Mouse (Mus musculus) liver, embryonic 12.5 days (tissue): ENCODE results near the gene Mogs. TPM values are rescaled to one million over a fixed set of nuclear protein-coding genes. Genes with fewer than 3 reads are reported as not detected.
A peak's percentile ranks its signal among the peaks of the same experiment; 100 is the strongest.
"Not testable (repeated sequence)": the region's sequence is repeated elsewhere in the genome, so short reads cannot be mapped to it uniquely, and the experiment has no call there.

Experiments used
- ATAC-seq: fragments of 200-750 bp; cut with Nextera tagmentation; 2 replicates; pipeline ENCODE4 v1.8.0; 2017; ENCODE audit warnings: moderate number of reproducible peaks, mild to moderate bottlenecking, moderate library complexity
- H3K27ac ChIP-seq: fragments of 300-500 bp; sonication (generic); 2 replicates; pipeline ENCODE4 v1.5.1; 2016; ENCODE audit warnings: mild to moderate bottlenecking
- H3K27me3 ChIP-seq: fragments of 300-500 bp; sonication (generic); replicated peaks from 2 replicates; pipeline ENCODE4 v1.6.1; 2016; ENCODE audit warnings: mild to moderate bottlenecking, moderate library complexity
- H3K36me3 ChIP-seq: fragments of 300-500 bp; sonication (generic); 2 replicates; pipeline ENCODE4 v1.6.1; 2016; ENCODE audit warnings: mild to moderate bottlenecking, moderate library complexity
- H3K4me1 ChIP-seq: fragments of 300-500 bp; sonication (generic); 2 replicates; pipeline ENCODE4 v1.6.1; 2016
- H3K4me2 ChIP-seq: fragments of 300-500 bp; sonication (generic); 2 replicates; pipeline ENCODE4 v1.6.1; 2016; ENCODE audit warnings: mild to moderate bottlenecking, moderate library complexity
- H3K4me3 ChIP-seq: fragments of 300-500 bp; sonication (generic); 2 replicates; pipeline ENCODE4 v1.5.1; 2016; ENCODE audit warnings: mild to moderate bottlenecking, moderate library complexity
- H3K9ac ChIP-seq: fragments of 300-500 bp; sonication (generic); 2 replicates; pipeline ENCODE4 v1.6.1; 2016; ENCODE audit warnings: mild to moderate bottlenecking, moderate library complexity
- H3K9me3 ChIP-seq: fragments of 300-500 bp; sonication (generic); replicated peaks from 2 replicates; pipeline ENCODE4 v1.6.1; 2016; ENCODE audit warnings: mild to moderate bottlenecking, moderate library complexity
- WGBS: fragments of 180-500 bp; shearing (Covaris S2); methylation state at CpG from one replicate; pipeline ENCODE4 v1.1.7; 2016; ENCODE audit not compliant: insufficient replicate concordance; 5-methylcytosine and 5-hydroxymethylcytosine counted together
- polyA plus RNA-seq: library from polyadenylated mRNA; unstranded; fragments of >200 nt; fragmentation: Nextera tagmentation; extraction: Ambion mirVana; gene quantifications from 2 replicates; pipeline ENCODE4 v1.2.1, GENCODE M21; 2016

Mogs gene
- polyA plus RNA-seq, 1 experiment from 2014 or later: 86.9 TPM

DNA sequence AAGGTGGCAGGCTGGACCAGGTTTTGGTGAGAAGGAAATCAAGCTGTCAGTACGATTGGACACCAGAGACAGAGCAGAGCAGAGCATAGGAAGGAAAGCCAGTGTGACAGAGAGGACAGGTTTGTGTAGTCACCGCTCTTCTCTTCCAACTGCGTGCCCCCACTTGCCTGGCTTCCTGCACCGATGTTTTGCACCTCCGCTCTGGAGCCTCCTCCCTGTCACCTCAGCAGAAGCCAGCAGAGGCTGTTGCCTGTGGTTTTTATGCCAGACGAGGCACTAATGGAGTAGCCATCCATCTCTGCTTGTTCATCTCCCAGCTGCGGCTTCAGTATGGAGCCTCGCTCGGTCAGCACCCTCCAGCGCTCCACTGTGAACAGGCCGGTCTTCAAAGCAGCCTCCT is 27.6 kb downstream of the Mogs start:
- no peak for ATAC-seq
- peak overlapping the region; percentile 56; the same call in 1 of the 2 replicates for H3K4me2 ChIP-seq
- peaks cover 53% of the 10 kb centered on the region for H3K27me3 ChIP-seq
- WGBS: 56% methylated on average over 11 of the region's 11 CpGs
- H3K9me3 ChIP-seq: no peaks in the 10 kb centered on the region
- H3K36me3 ChIP-seq: peaks cover 9% of the 10 kb centered on the region
- H3K27ac ChIP-seq: no peak overlapping the region
- H3K4me1 ChIP-seq: peaks cover 42% of the 10 kb centered on the region
- no peak overlapping the region for H3K9ac ChIP-seq
- no peak overlapping the region for H3K4me3 ChIP-seq

DNA sequence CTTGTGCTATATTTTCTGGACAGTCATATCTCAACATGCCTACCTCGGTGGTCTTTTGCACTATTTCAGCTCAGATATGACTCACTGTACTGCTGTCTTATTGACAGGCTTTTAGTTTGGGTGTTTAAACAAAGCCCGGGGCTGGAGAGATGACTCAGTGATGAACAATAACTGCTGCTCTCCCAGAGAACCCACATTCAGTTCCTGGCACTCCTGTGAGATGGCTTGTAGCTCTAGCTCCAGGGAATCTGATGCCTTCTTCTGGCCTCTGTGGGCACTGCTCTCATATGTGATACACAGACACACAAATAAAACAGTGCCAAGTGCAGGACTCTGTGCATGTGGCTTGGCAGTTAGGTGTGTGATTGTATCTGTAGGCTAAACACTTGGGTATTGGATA is 29.9 kb downstream of the Mogs start:
- no peak for ATAC-seq
- Histone ChIP-seq H3K9me3 (no peaks in the 10 kb centered on the region), H3K4me1 (peaks cover 27% of the 10 kb centered on the region), H3K4me2 (no peak overlapping the region), H3K4me3 (no peak overlapping the region), H3K27ac (no peak overlapping the region), H3K36me3 (peaks cover 21% of the 10 kb centered on the region), H3K27me3 (peaks cover 37% of the 10 kb centered on the region), H3K9ac (no peak overlapping the region)
- WGBS: 40% methylated on average over 2 of the region's 2 CpGs

DNA sequence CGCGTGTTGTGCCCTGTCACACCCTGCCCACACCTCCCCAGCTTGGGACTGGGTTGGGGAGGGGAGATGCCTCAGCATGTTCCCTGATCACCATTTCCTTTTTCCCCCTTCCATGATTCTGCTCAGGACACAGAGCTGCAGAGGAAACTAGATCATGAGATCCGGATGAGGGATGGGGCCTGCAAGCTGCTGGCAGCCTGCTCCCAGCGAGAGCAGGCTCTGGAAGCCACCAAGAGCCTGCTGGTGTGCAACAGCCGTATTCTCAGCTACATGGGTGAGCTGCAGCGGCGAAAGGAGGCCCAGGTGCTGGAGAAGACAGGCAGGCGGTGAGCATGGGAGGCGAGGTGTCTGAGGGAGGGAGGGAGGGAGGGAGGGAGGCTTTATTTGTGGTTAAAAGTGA is 30.5 kb downstream of the Mogs start:
- Histone ChIP-seq H3K9me3 (no peaks in the 10 kb centered on the region), H3K27ac (no peak overlapping the region), H3K36me3 (peaks cover 27% of the 10 kb centered on the region), H3K4me1 (peaks cover 27% of the 10 kb centered on the region), H3K9ac (no peak overlapping the region), H3K27me3 (peaks cover 33% of the 10 kb centered on the region), H3K4me2 (no peak overlapping the region), H3K4me3 (no peak overlapping the region)
- no peak for ATAC-seq
- 54% methylated on average over 9 of the region's 9 CpGs for WGBS

DNA sequence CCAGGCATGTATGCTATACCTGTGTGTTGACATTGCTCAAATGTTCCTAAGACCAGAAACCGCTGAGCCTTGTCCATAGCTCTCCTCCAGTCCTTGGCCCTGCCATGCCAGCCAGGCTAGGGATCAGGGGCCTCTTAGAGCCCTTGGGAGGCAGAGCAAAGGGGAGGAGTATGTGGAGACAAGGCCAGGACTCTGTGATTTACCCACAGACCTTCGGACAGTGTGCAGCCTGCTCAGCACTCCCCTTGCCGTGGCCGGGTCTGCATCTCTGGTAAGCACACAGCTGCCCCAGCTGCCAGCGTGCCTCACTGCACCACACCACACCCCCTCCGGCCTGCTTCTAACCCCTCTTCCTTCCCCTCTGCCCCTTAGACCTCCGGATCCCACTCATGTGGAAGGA is 32.0 kb downstream of the Mogs start:
- Histone ChIP-seq H3K4me2 (no peak overlapping the region), H3K9me3 (no peaks in the 10 kb centered on the region), H3K4me3 (no peak overlapping the region), H3K27me3 (peaks cover 22% of the 10 kb centered on the region), H3K4me1 (peaks cover 30% of the 10 kb centered on the region), H3K36me3 (peaks cover 27% of the 10 kb centered on the region), H3K27ac (no peak overlapping the region), H3K9ac (no peak overlapping the region)
- WGBS: 56% methylated on average over 7 of the region's 7 CpGs
- ATAC-seq: no peak

DNA sequence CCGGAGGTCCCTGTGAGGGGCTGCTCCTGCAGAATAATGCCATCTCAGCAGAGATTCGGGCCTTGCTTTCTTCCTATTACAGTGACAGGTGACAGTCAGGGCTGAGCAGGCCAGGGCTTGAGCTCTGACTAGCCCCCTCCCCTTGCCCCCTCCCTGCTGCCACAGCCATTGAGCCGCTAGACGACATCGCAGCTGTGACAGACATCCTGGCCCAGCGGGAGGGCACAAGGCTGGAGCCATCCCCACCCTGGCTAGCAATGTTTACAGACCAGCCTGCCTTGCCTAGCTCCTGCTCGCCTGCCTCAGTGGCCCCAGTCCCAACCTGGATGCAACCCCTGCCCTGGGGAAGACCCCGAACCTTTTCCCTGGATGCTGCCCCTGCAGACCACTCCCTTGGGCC is 36.4 kb downstream of the Mogs start:
- peaks cover 25% of the 10 kb centered on the region for H3K4me1 ChIP-seq
- WGBS: 27% methylated on average over 8 of the region's 8 CpGs
- H3K4me3 ChIP-seq: no peak overlapping the region
- no peak for ATAC-seq
- H3K9ac ChIP-seq: no peak overlapping the region
- H3K27me3 ChIP-seq: peaks cover 47% of the 10 kb centered on the region
- no peaks in the 10 kb centered on the region for H3K9me3 ChIP-seq
- no peak overlapping the region for H3K4me2 ChIP-seq
- H3K36me3 ChIP-seq: peaks cover 27% of the 10 kb centered on the region
- no peak overlapping the region for H3K27ac ChIP-seq

DNA sequence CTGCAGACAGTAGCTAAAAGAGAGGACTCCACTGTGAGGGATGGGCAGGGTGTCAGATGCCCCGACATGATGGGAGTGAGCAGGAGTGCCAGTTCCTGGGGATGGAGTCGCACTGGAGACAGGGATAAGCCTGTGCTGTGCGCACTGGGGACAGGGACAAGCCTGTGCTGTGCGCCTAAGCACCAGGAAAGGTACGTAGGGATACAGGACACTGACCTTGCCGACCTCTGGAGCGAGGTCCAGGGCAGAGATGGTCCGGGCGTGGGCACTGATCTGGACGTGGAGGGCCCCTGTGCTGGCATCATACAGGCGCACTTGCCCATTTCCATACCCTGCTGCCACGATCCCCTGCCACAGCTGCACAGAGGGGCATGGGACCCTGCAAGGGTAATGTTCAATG is 37.7 kb downstream of the Mogs start:
- no peak overlapping the region for H3K27ac ChIP-seq
- ATAC-seq: 0 out of 2 replicates have a peak, but pooled peaks have one; percentile 22
- H3K4me2 ChIP-seq: no peak overlapping the region
- H3K4me1 ChIP-seq: peaks cover 25% of the 10 kb centered on the region
- H3K9ac ChIP-seq: no peak overlapping the region
- H3K4me3 ChIP-seq: no peak overlapping the region
- H3K9me3 ChIP-seq: no peaks in the 10 kb centered on the region
- peaks cover 57% of the 10 kb centered on the region for H3K27me3 ChIP-seq
- peaks cover 17% of the 10 kb centered on the region for H3K36me3 ChIP-seq
- 77% methylated on average over 12 of the region's 12 CpGs for WGBS

DNA sequence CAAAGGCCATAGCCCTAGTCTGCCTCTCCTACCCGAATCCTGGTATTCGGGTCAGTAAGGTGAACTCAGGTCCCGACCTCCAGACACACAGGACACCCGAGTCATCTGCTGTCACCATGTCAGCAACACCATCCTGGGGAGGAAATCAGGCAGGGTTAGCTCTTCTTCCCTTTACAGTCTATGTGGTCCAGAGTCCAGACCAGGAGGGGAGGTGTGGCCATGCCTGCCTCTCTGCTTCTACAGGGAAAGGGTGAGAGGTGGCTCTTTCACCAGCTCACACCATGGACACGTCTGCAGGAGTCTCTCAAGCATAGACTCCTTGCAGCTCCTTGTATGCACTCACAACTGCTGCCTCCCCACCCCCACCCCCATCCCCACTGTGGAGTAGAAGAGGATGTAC is 38.2 kb downstream of the Mogs start:
- H3K27ac ChIP-seq: no peak overlapping the region

DNA sequence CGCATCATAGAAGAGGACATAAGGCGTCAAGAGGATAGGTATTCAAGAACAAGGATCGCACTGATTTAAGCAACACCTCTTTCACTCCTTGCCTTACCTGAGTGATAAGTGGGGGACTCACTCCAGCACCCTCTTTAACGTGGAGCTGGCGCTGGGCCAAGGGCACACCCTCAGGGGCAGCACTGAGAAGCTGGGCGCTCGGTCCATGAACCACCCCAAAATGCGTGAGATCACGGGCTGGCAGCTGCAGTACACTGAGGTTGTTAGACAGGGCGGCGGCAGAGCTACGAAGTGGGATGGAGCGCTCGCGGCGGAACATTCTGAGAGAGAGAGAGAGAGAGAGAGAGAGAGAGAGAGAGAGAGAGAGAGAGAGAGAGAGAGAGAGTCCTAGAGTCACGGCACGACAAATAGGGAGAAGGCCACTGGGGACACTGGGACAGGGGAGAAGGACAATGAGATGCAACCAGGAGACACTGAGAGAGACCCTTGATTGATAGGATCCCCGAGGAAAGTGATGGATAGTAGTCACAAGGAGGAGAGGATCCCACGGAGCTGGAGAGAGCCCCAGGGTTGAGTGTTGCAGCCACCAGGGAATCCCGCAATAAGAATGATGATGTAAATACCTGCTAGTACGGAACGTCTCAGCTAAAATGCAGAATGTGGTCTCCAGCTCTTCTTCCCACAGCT is 40.4 kb downstream of the Mogs start:
- Histone ChIP-seq H3K4me2 (peak overlapping the region; percentile 84), H3K4me3 (peak overlapping the region; percentile 55), H3K9me3 (no peaks in the 10 kb centered on the region), H3K27ac (no peak overlapping the region), H3K4me1 (peaks cover 25% of the 10 kb centered on the region), H3K9ac (peak overlapping the region; percentile 52; the same call in 1 of the 2 replicates), H3K27me3 (peaks cover 72% of the 10 kb centered on the region), H3K36me3 (peaks cover 2% of the 10 kb centered on the region)
- 13% methylated on average over 23 of the region's 23 CpGs for WGBS
- no peak; the same call in 1 of the 2 replicates for ATAC-seq

More for the DNA sequence above, 38.2 kb downstream of the Mogs start:
- Histone ChIP-seq H3K9me3 (no peaks in the 10 kb centered on the region), H3K4me3 (no peak overlapping the region), H3K36me3 (peaks cover 14% of the 10 kb centered on the region), H3K9ac (no peak overlapping the region), H3K27me3 (peaks cover 60% of the 10 kb centered on the region), H3K4me2 (no peak overlapping the region), H3K4me1 (peaks cover 25% of the 10 kb centered on the region)
- no peak for ATAC-seq
- 52% methylated on average over 5 of the region's 5 CpGs for WGBS

DNA sequence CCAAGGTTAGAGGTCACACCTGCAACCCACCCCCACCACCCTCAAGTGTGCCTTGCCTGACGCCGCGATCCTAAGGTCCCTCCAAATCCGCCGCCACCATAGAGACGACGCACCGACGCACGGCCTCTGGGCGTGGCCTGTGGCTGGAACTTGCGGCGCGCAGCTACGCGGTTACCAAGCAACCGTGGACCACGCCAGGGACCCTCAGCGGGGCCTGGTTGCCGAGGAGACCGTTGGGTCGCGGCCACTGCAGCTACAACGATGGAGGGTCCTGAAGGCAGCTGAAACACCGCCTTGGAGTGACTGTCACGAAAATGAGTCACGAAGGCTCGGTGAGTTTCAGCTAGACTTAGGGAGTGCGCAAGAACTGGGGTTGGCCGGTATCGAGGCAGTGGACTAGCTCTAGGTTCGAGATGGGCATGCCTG is 41.0 kb downstream of the Mogs start, which contains the start of the genes Wdr54 and 1700003E16Rik:
TSS of gene Wdr54 (minus strand) at position 139 of the 426 bp plus-strand sequence.
TSS of gene 1700003E16Rik (plus strand) at position 146 of the 426 bp plus-strand sequence.
- H3K9ac ChIP-seq: peak within 1 kb of the TSS; percentile 52
- 3% methylated on average over 32 of the region's 32 CpGs for WGBS
- 0 out of 2 replicates have a peak, but pooled peaks have one; percentile 40 for ATAC-seq

DNA sequence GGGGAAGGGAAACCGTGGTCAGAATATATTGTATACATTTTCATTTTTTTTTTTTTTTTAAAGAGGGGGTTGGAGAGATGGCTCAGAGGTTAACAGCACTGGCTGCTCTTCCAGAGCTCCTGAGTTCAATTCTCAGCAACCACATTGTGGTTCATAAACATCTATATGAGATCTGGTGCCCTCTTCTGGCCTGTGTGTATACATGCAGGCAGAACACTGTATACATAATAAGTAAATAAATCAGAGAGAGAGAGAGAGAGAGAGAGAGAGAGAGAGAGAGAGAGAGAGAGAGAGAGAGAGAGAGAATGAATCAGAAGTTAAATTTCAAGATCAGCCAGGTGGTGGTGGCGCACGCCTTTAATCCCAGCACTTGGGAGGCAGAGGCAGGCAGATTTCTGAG is 44.2 kb downstream of the Mogs start:
- H3K27me3 ChIP-seq: peaks cover 75% of the 10 kb centered on the region
- not testable (repeated sequence) for ATAC-seq, H3K4me2 ChIP-seq, H3K4me3 ChIP-seq, H3K9me3 ChIP-seq, H3K27ac ChIP-seq, H3K9ac ChIP-seq, H3K36me3 ChIP-seq
- H3K4me1 ChIP-seq: peaks cover 28% of the 10 kb centered on the region
- WGBS: 17% methylated on average over 3 of the region's 3 CpGs

More for the DNA sequence above, 41.0 kb downstream of the Mogs start, which contains the start of the genes Wdr54 and 1700003E16Rik:
- Histone ChIP-seq H3K36me3 (no peaks in the 10 kb centered on the region; the same call in 1 of the 2 replicates), H3K4me3 (peak within 1 kb of the TSS; percentile 55), H3K4me1 (peaks cover 22% of the 10 kb centered on the region), H3K27me3 (peaks cover 78% of the 10 kb centered on the region), H3K27ac (no peak within 1 kb of the TSS), H3K9me3 (no peaks in the 10 kb centered on the region), H3K4me2 (peak within 1 kb of the TSS; percentile 84)

DNA sequence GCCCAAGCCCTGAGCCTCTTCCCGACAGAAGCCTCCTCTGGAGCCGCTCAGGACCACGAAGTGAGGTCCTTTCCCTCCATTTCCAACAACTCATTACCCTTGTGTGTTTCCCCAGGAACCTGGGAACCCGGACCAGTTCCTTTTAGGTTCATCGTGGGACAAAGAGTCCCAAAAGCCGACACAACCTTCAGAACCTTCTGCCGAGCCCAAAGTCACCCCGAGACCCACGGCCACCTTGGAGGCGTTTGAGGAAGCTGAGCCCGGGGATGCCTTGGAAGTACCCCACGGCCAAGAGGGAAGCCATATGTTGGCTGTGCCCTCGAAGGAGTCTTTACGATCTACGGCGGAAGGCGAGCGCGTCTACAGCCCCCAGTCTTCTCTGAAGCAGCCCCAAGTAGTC is 46.1 kb downstream of the Mogs start:
- no peaks in the 10 kb centered on the region for H3K9me3 ChIP-seq
- peaks cover 25% of the 10 kb centered on the region for H3K4me1 ChIP-seq
- H3K27me3 ChIP-seq: peaks cover 55% of the 10 kb centered on the region
- H3K27ac ChIP-seq: no peak overlapping the region
- 8% methylated on average over 19 of the region's 19 CpGs for WGBS
- H3K4me3 ChIP-seq: peak overlapping the region; percentile 42
- no peaks in the 10 kb centered on the region for H3K36me3 ChIP-seq
- no peak for ATAC-seq
- peak overlapping the region; percentile 45; the same call in 1 of the 2 replicates for H3K9ac ChIP-seq
- H3K4me2 ChIP-seq: peak overlapping the region; percentile 68

DNA sequence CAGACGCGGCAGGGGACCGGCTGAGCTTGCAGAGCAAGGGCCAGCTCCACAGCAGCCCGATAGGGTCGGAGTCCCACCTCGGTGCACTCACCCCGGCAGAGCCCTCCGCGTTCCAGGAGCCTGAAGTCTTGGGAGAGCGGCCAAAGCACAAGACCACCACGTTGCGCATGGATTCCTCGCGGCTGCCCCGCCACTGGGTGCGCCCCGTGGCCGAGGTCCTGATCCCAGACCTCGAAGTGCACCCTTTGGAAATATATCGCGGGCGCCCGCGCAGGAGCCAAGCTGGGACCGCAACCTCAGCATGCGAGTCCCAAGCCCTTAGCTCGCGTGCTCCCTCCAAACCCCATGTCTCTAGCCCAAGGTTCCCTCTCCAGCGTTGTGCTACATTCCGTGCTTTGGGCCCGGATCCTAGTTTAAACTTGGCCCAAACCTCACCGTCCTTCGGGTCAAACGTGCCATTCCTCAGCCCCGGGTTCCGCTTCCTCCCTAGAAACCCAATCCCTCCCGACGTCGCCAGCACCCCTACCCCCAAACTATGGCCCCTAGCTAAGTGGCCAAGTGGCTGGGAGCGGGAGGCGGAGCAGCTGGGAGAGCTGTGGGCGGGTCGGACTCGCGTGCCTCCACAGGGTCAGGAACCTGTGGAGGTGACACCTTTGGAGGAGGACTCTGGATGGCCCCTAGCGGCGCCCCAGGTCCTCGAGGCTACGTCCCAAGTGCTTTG is 46.8 kb downstream of the Mogs start:
- H3K4me2 ChIP-seq: peak overlapping the region; percentile 68
- H3K9me3 ChIP-seq: no peaks in the 10 kb centered on the region
- WGBS: 1% methylated on average over 49 of the region's 49 CpGs
- H3K4me3 ChIP-seq: peak overlapping the region; percentile 42
- H3K4me1 ChIP-seq: peaks cover 29% of the 10 kb centered on the region
- peaks cover 50% of the 10 kb centered on the region for H3K27me3 ChIP-seq
- ATAC-seq: no peak
- H3K36me3 ChIP-seq: no peaks in the 10 kb centered on the region
- peak overlapping the region; percentile 45 for H3K9ac ChIP-seq
- H3K27ac ChIP-seq: no peak overlapping the region
